Mouse (Mus musculus) forebrain, embryonic 16.5 days (tissue): ENCODE results near the gene Heatr5a. TPM values are rescaled to one million over a fixed set of nuclear protein-coding genes. Genes with fewer than 3 reads are reported as not detected.

Experiments used
- ATAC-seq: fragments of 200-750 bp; cut with Nextera tagmentation; 2 replicates; pipeline ENCODE4 v1.8.0; 2017; ENCODE audit warnings: mild to moderate bottlenecking, moderate library complexity
- H3K27ac ChIP-seq: fragments of 300-500 bp; sonication (generic); 2 replicates; pipeline ENCODE4 v1.5.1; 2014; ENCODE audit warnings: low read length, control low read depth
- H3K27me3 ChIP-seq: fragments of 300-500 bp; sonication (generic); replicated peaks from 2 replicates; pipeline ENCODE4 v1.6.1; 2014; ENCODE audit warnings: low read length; ENCODE audit not compliant: control insufficient read depth, insufficient read depth
- H3K36me3 ChIP-seq: fragments of 300-500 bp; sonication (generic); 2 replicates; pipeline ENCODE4 v1.6.1; 2014; ENCODE audit not compliant: control insufficient read depth, insufficient read depth
- H3K4me1 ChIP-seq: fragments of 300-500 bp; sonication (generic); replicated peaks from 2 replicates; pipeline ENCODE4 v1.6.1; 2014; ENCODE audit warnings: low read length; ENCODE audit not compliant: control insufficient read depth, insufficient read depth
- H3K4me2 ChIP-seq: fragments of 300-500 bp; sonication (generic); 2 replicates; pipeline ENCODE4 v1.6.1; 2014; ENCODE audit warnings: mild to moderate bottlenecking, low read length, control low read depth
- H3K4me3 ChIP-seq: fragments of 300-500 bp; sonication (generic); replicated peaks from 2 replicates; pipeline ENCODE4 v1.5.1; 2014; ENCODE audit warnings: mild to moderate bottlenecking, low read length, control low read depth
- H3K9ac ChIP-seq: fragments of 300-500 bp; sonication (generic); replicated peaks from 2 replicates; pipeline ENCODE4 v1.6.1; 2014; ENCODE audit warnings: low read depth, low read length, control low read depth
- H3K9me3 ChIP-seq: fragments of 300-500 bp; sonication (generic); 2 replicates; pipeline ENCODE4 v1.6.1; 2016; ENCODE audit warnings: low read length; ENCODE audit not compliant: control insufficient read depth
- WGBS: fragments of 180-500 bp; shearing (Covaris S2); extraction: QIAGEN DNeasy Blood & Tissue Kit; methylation state at CpG from one replicate; pipeline ENCODE4 v1.1.7; 2014; 5-methylcytosine and 5-hydroxymethylcytosine counted together
- polyA plus RNA-seq: library from polyadenylated mRNA; unstranded; fragments of >200 nt; fragmentation: Nextera tagmentation; extraction: Ambion mirVana; gene quantifications from 2 replicates; pipeline ENCODE4 v1.2.1, GENCODE M21; 2015

The Heatr5a gene
- polyA plus RNA-seq, 1 experiment from 2014 or later = 6.3 TPM

- no peaks in the 10 kb centered on the region for H3K27me3 ChIP-seq
- H3K4me2 ChIP-seq = no peak overlapping the region
- H3K9me3 ChIP-seq = no peaks in the 10 kb centered on the region
- no peaks in the 10 kb centered on the region for H3K36me3 ChIP-seq
- no peak for ATAC-seq
- H3K4me3 ChIP-seq = no peak overlapping the region
- H3K4me1 ChIP-seq = no peaks in the 10 kb centered on the region
- no peak overlapping the region for H3K9ac ChIP-seq
- H3K27ac ChIP-seq = no peak overlapping the region
- WGBS = 79% methylated on average over 9 of the region's 9 CpGs
Observed at GRCm38 (mm10) chr12:51976531-51976930, 5.4 kb upstream of the Heatr5a start.

GRCm38 (mm10) chr12:51974381-51974780 lies 3.3 kb upstream of the Heatr5a start:
- Histone ChIP-seq H3K9me3 (no peaks in the 10 kb centered on the region), H3K4me3 (no peak overlapping the region), H3K27me3 (no peaks in the 10 kb centered on the region), H3K4me2 (no peak overlapping the region), H3K4me1 (peaks cover 4% of the 10 kb centered on the region; the same call in 1 of the 2 replicates), H3K36me3 (no peaks in the 10 kb centered on the region), H3K27ac (no peak overlapping the region), H3K9ac (no peak overlapping the region)
- ATAC-seq = no peak
- WGBS = 100% methylated on average over 1 of the region's 1 CpGs

GRCm38 (mm10) chr12:51972269-51973065 lies 1.3 kb upstream of the Heatr5a start:
- no peak overlapping the region for H3K9ac ChIP-seq
- no peaks in the 10 kb centered on the region for H3K27me3 ChIP-seq
- no peak overlapping the region for H3K27ac ChIP-seq
- no peak for ATAC-seq
- H3K9me3 ChIP-seq = no peaks in the 10 kb centered on the region
- no peaks in the 10 kb centered on the region for H3K36me3 ChIP-seq
- H3K4me1 ChIP-seq = peaks cover 4% of the 10 kb centered on the region; the same call in 1 of the 2 replicates
- 91% methylated on average over 5 of the region's 5 CpGs for WGBS
- no peak overlapping the region for H3K4me2 ChIP-seq
- no peak overlapping the region for H3K4me3 ChIP-seq

- Histone ChIP-seq H3K4me3 (peak overlapping the region; percentile 72), H3K27me3 (no peaks in the 10 kb centered on the region), H3K27ac (peak overlapping the region; percentile 58; the same call in 1 of the 2 replicates), H3K9me3 (no peaks in the 10 kb centered on the region), H3K4me1 (peaks cover 4% of the 10 kb centered on the region; the same call in 1 of the 2 replicates), H3K4me2 (peak overlapping the region; percentile 76), H3K9ac (peak overlapping the region; percentile 77), H3K36me3 (no peaks in the 10 kb centered on the region)
- no peak for ATAC-seq
- 3% methylated on average over 31 of the region's 35 CpGs for WGBS
Observed at GRCm38 (mm10) chr12:51970352-51971069, 610 bp downstream of the Heatr5a start.

GRCm38 (mm10) chr12:51969876-51970275 lies 1.2 kb downstream of the Heatr5a start:
- Histone ChIP-seq H3K4me2 (peak overlapping the region; percentile 76), H3K36me3 (no peaks in the 10 kb centered on the region), H3K4me1 (peaks cover 4% of the 10 kb centered on the region; the same call in 1 of the 2 replicates), H3K9ac (no peak overlapping the region), H3K27ac (no peak overlapping the region), H3K27me3 (no peaks in the 10 kb centered on the region), H3K4me3 (no peak overlapping the region), H3K9me3 (no peaks in the 10 kb centered on the region)
- no peak for ATAC-seq
- 19% methylated on average over 7 of the region's 7 CpGs for WGBS

GRCm38 (mm10) chr12:51969092-51969491 lies 2.0 kb downstream of the Heatr5a start:
- no peaks in the 10 kb centered on the region for H3K27me3 ChIP-seq
- 92% methylated on average over 2 of the region's 2 CpGs for WGBS
- peaks cover 4% of the 10 kb centered on the region; the same call in 1 of the 2 replicates for H3K4me1 ChIP-seq
- no peak for ATAC-seq
- H3K9me3 ChIP-seq = no peaks in the 10 kb centered on the region
- H3K9ac ChIP-seq = no peak overlapping the region
- H3K4me3 ChIP-seq = no peak overlapping the region
- H3K36me3 ChIP-seq = no peaks in the 10 kb centered on the region
- no peak overlapping the region for H3K4me2 ChIP-seq
- H3K27ac ChIP-seq = no peak overlapping the region

- H3K36me3 ChIP-seq = no peaks in the 10 kb centered on the region
- H3K4me2 ChIP-seq = no peak overlapping the region
- no peak for ATAC-seq
- H3K9me3 ChIP-seq = no peaks in the 10 kb centered on the region
- 84% methylated on average over 9 of the region's 9 CpGs for WGBS
- H3K4me3 ChIP-seq = no peak overlapping the region
- no peaks in the 10 kb centered on the region for H3K27me3 ChIP-seq
- H3K27ac ChIP-seq = no peak overlapping the region
- H3K4me1 ChIP-seq = peaks cover 4% of the 10 kb centered on the region; the same call in 1 of the 2 replicates
- no peak overlapping the region for H3K9ac ChIP-seq
Observed at GRCm38 (mm10) chr12:51967915-51968595, 3.1 kb downstream of the Heatr5a start.

- Histone ChIP-seq H3K9me3 (no peaks in the 10 kb centered on the region), H3K27ac (no peak overlapping the region), H3K4me3 (no peak overlapping the region), H3K4me1 (no peaks in the 10 kb centered on the region), H3K9ac (no peak overlapping the region), H3K4me2 (no peak overlapping the region), H3K27me3 (no peaks in the 10 kb centered on the region), H3K36me3 (no peaks in the 10 kb centered on the region)
- no peak for ATAC-seq
- 65% methylated on average over 6 of the region's 6 CpGs for WGBS
Observed at GRCm38 (mm10) chr12:51957626-51958025, 13.5 kb downstream of the Heatr5a start.

GRCm38 (mm10) chr12:51952309-51952708 lies 18.8 kb downstream of the Heatr5a start:
- no peaks in the 10 kb centered on the region for H3K9me3 ChIP-seq
- no peak overlapping the region for H3K9ac ChIP-seq
- peaks cover 13% of the 10 kb centered on the region for H3K36me3 ChIP-seq
- H3K27me3 ChIP-seq = no peaks in the 10 kb centered on the region
- no peaks in the 10 kb centered on the region for H3K4me1 ChIP-seq
- no peak overlapping the region for H3K4me3 ChIP-seq
- no peak for ATAC-seq
- H3K27ac ChIP-seq = no peak overlapping the region
- no peak overlapping the region for H3K4me2 ChIP-seq
- WGBS = 85% methylated on average over 10 of the region's 10 CpGs
